Mouse (Mus musculus) 416B (cell line): ENCODE results near the gene Tsga13.
A peak's percentile ranks its signal among the peaks of the same experiment; 100 is the strongest.

Experiments
- DNase-seq: peaks from one replicate; pipeline ENCODE4 v3.0.0; 2011; ENCODE audit warnings: low read depth

The Tsga13 gene

GRCm38 (mm10) chr6:30915473-30915872, at the start of gene Tsga13:
Gene Tsga13, minus strand, starts transcription at chr6:30915573.
- DNase-seq: no peak

GRCm38 (mm10) chr6:30958736-30959540, 43.6 kb upstream of the Tsga13 start, which contains the start of gene Klf14:
Gene Klf14, minus strand, starts transcription at chr6:30959078.
- DNase-seq: no peak

GRCm38 (mm10) chr6:30957784-30958735, 42.7 kb upstream of the Tsga13 start:
- DNase-seq: no peak

GRCm38 (mm10) chr6:30939264-30939663, 23.9 kb upstream of the Tsga13 start:
- no peak for DNase-seq

- peak; percentile 39 for DNase-seq
These were observed 7.4 kb upstream of the Tsga13 start for GRCm38 (mm10) chr6:30922821-30923220.

GRCm38 (mm10) chr6:30921826-30922225, 6.5 kb upstream of the Tsga13 start:
- DNase-seq: no peak

GRCm38 (mm10) chr6:30920834-30921675, 5.7 kb upstream of the Tsga13 start:
- no peak for DNase-seq

GRCm38 (mm10) chr6:30907970-30908369, 7.4 kb downstream of the Tsga13 start:
- DNase-seq: no peak

GRCm38 (mm10) chr6:30904911-30905310, 10.5 kb downstream of the Tsga13 start:
- DNase-seq: no peak

GRCm38 (mm10) chr6:30904033-30904432, 11.3 kb downstream of the Tsga13 start:
- DNase-seq: no peak

- peak; percentile 57 for DNase-seq
These were observed 17.9 kb downstream of the Tsga13 start for GRCm38 (mm10) chr6:30897520-30897919.

- no peak for DNase-seq
These were observed 18.4 kb downstream of the Tsga13 start for GRCm38 (mm10) chr6:30896986-30897327.

GRCm38 (mm10) chr6:30896195-30896985, 19.0 kb downstream of the Tsga13 start, which contains the start of gene Copg2:
Gene Copg2, minus strand, starts transcription at chr6:30896794.
- peak; percentile 93 for DNase-seq

GRCm38 (mm10) chr6:30895819-30896194, 19.6 kb downstream of the Tsga13 start:
- peak; percentile 47 for DNase-seq

- no peak for DNase-seq
These were observed 22.3 kb downstream of the Tsga13 start for GRCm38 (mm10) chr6:30893081-30893480.

- DNase-seq: no peak
These were observed 23.6 kb downstream of the Tsga13 start for GRCm38 (mm10) chr6:30891761-30892160.

GRCm38 (mm10) chr6:30884856-30885255, 30.5 kb downstream of the Tsga13 start:
- DNase-seq: peak; percentile 55

GRCm38 (mm10) chr6:30883491-30883890, 31.9 kb downstream of the Tsga13 start:
- peak; percentile 46 for DNase-seq

- peak; percentile 81 for DNase-seq
These were observed 38.7 kb downstream of the Tsga13 start for GRCm38 (mm10) chr6:30876661-30877060.

GRCm38 (mm10) chr6:30866501-30866900, 48.9 kb downstream of the Tsga13 start:
- no peak for DNase-seq
